Mouse (Mus musculus) forelimb bud, embryonic 11.5 days (tissue): ENCODE data around the gene Lif.

Experiments used
- DNase-seq: peaks from one replicate; pipeline ENCODE4 v3.0.0-alpha.2; 2012; ENCODE audit warnings: low read depth, low spot score

Lif gene

DNA sequence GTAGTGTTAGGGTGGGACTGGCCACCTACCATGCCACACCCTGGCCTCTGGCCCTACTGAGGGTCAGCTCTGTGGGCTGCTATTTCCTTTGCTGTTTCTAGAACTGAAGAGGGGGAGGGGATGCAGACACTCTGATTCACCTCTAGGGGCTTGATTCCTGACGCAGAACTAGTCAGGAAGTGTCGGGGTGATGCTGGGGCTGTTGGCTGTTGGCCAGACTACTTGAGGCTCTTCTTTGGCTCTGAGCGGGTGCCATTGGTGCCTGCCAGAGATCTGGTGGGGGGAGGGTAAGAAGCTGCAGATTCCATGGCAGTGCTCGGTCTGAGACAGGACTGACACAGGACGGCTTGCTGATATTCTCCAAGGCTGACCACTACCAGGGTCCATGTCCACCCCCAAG lies 4.6 kb downstream of the Lif start:
- no peak for DNase-seq

GRCm38 (mm10) chr11:4262847-4263246 lies 5.5 kb downstream of the Lif start:
- no peak for DNase-seq

- DNase-seq = no peak
Measured at GRCm38 (mm10) chr11:4263296-4263695, 5.9 kb downstream of the Lif start.

GRCm38 (mm10) chr11:4264066-4264465 lies 6.7 kb downstream of the Lif start:
- DNase-seq = no peak

- no peak for DNase-seq
Measured at GRCm38 (mm10) chr11:4266271-4267201, 9.2 kb downstream of the Lif start.

DNA sequence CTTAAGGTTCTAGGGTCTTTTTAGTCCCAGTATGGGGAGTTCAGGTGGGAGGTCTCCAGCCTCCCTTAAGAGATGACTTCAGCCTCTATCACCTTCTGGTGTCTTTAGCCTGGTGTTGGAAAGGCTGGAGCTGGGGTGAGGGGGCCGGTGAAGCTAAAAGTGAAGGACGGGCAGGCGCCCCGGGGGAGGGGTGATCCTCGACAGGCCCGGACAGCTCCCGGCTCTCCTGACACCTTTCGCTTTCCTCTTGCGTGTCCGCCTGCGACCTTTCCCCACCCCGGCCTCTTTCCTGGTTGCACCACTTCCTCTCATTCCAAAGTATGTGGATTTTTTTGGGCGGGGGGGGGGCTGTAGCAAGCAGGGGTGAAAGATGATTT lies 9.8 kb downstream of the Lif start:
- no peak for DNase-seq

DNA sequence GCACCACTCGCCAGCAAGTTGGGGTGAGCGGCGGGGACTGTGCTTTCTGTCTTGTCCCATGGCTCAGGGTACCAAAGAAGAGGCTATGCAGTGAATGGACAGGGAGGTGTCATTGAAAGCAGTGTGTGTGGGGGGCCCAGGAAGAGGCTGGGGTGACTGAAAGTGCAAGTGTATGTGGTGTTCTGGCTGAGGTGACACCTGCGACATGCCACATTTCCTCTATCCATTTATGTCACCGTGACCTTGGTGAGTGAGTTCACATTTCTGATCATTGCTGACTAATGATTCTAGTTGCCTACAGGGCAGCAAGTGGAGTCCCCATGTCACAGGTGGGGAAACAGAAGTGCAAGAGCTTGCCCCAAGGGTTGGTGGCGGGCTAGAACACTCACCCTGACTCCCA lies 11.1 kb downstream of the Lif start:
- no peak for DNase-seq

- no peak for DNase-seq
Measured at GRCm38 (mm10) chr11:4270744-4271459, 13.5 kb downstream of the Lif start.

DNA sequence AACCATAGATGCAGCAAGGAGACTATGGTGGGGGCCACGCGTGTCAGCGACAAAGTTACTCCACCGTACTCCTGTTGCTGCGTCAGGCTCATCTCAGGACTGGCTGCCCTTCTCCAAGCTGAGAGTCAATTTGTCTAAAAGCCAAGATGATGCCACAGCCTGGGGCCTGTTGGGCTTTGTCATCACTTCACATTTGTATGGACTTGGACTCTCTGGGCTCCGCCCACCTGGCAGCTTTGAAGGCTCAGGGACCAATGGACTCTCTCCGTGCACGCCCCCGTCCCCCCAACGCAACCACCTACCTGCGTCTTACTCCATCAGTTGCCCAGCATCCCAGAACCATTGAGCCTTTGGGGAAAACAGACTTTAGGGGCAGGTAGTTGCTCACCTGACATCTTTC lies 14.2 kb downstream of the Lif start:
- no peak for DNase-seq

DNA sequence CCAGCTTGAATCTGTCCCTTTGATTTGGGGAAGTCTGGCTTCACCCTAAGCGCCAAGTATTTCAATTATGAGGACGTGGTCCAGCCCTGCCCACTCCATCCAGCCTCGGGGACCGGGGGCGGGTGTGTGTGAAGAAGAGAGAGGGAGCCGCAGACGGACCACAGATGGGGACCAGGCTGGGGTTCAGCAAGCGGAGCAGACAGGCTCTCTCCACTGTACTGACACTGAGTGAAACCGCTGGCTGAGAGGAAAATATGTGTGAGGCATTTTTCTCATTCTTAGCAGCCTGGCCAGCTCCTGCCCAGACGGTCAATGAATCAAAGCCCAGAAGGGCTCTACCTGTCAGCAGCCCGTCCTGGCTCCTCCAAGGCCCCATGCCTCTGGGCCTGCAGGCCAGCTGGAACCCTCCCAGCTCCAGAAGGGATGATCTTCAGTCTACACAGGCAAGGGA lies 19.1 kb downstream of the Lif start:
- peak; percentile 47 for DNase-seq

DNA sequence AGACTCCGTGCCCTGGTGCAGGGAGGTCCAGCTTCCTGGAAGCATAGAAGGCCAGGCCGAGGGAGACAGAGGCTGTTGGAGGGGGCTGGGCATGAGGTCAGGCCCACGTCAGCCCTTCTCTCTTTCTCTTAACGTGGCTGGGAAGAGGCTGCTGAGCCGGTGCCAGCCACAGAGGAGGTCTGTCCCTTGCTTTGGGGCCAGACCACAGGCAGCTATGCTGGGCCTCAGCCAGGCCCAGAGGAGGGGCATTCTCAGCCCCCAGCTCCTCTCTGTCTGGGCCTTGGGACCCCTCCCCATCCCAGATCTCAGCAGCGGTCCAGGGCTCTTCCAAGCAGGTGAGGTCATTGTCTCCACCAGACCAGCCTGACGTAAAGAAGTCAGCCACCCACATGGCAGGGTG lies 22.6 kb downstream of the Lif start:
- DNase-seq = no peak

DNA sequence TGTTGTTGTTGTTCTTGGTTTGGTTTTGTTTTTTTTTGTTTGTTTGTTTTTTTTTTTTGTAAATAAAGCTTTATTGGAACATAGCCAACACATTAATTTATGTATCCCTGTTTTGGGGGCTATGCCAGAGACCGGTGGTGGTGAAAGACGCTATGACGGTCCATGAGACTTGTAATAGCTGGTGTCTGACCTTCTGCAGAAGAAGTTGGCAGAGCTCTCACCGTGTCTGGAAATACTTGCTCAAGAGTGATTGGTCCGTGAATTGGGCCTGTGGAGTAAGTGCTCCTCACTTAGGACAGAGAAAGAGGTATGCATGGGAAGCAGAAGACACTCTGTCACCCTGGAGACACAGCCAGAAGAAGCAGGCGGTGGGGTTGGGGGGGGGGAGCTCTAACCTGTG lies 24.5 kb downstream of the Lif start:
- DNase-seq = no peak

- DNase-seq = peak; percentile 72
Measured at GRCm38 (mm10) chr11:4283627-4284026, 26.3 kb downstream of the Lif start.

DNA sequence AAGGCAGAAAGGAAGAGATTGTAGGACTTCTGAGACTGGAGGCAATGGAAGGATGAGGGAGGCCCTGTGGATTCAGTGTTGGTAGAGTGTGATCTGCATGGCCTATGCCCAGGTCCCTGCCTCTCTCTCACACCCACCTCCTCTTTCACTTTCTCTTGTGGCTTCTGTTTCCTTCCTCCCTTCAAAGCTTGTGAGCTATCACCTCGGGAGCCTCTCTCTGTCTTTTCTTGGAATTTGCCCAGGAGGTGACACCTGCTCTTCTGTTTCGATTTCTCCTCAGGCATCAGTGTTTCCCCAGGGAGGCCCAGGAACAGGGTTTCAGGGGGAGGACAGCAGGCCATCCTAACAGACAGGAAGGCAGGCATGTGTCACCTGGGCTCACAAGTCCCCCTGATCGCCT lies 31.9 kb downstream of the Lif start:
- DNase-seq = no peak

DNA sequence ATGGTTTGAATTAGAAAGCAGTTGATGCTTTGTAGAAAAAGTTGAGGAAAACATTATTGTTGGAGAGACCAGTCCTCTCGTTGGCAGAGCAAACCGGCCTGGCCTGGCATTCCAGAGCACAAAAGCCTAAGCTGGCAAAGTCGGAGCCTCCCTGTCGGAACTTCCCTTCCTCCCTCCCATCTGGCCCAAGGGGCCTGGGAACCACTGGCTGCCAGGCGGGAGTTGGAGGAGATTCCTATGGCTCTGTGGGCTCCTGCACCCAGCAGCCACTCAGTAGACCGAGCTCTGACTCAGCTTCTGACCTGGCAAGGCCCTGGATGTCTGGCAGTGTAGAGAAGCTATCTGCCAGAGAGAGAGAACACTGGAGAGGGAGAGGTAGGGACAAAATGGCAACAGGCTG lies 34.3 kb downstream of the Lif start:
- DNase-seq = no peak

GRCm38 (mm10) chr11:4292224-4292887 lies 35.0 kb downstream of the Lif start:
- DNase-seq = no peak

DNA sequence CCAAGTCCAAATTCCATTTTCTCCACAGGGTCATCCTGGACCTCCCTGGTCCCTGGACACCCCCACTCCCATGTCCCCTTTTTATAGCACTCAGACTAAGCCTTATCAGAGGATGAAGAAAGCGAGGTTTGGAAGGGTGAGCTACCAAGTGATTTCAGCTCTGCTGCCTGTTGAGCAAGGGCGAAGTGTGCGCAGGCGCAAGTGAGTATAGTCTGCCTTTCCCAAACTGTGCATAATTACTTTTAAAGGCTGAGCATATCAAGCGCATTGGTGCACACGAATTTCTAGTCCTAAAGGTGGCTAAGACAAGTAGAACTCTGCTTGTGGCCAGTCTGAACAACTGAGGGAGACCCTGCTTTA lies 35.5 kb downstream of the Lif start:
- DNase-seq = no peak

GRCm38 (mm10) chr11:4293481-4293880 lies 36.1 kb downstream of the Lif start:
- DNase-seq = no peak

GRCm38 (mm10) chr11:4294047-4294446 lies 36.7 kb downstream of the Lif start:
- DNase-seq = no peak

- no peak for DNase-seq
Measured at GRCm38 (mm10) chr11:4294495-4295351, 37.4 kb downstream of the Lif start.

GRCm38 (mm10) chr11:4296610-4297275 lies 39.4 kb downstream of the Lif start:
- no peak for DNase-seq
